9 mouse cellular contexts compared by ENCODE assay signal in the genomic region with DNA sequence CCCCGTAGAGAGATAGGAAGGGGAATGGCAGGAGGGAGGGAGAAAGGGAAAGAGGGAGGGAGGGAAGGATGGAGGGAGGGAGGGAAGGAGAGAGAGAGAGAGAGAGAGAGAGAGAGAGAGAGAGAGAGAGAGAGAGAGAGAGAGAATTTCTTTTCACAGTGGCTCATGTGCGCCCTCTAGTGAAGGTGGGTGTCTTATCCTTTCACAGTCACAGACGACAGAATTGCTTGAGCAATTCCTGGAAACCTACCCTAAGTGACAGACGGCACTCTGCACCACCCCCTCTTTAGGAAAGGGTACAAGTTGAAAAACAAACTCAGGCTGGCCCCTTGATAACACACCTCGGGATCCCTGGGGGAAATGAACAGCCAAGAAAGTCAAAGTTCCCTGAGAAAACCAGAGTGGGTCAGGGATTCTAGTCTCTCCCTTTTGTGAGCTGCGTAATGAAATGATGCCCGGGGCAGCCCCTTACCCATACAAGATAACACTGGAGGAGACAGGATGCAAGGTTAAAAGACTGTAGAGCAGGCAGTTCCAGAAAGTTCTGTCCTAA. TPM values are rescaled to one million over a fixed set of nuclear protein-coding genes. Genes with fewer than 3 reads are reported as not detected.
DNase-seq lines count a peak whose midpoint lies in the region; ATAC-seq and TF ChIP-seq lines count a peak whose summit lies in the region.
"Had no signal": no experiment of that assay in that cellular context is flagged by ENCODE, and none has a peak within 500 bp of the region (broad histone marks: within the 10 kb centered on the region; RNA-seq: fewer than 3 reads in every experiment).

No protein-coding gene starts in this region.

- no peak overlapping the region for H3K4me2 ChIP-seq in forebrain, embryonic 11.5 days (ENCODE audit: low read depth, low read length, severe bottlenecking)
- H3K4me2 ChIP-seq in forebrain, embryonic 13.5 days = no peak overlapping the region
- H3K4me2 ChIP-seq in forebrain, embryonic 14.5 days (ENCODE audit: low read length) = no peak overlapping the region
- H3K4me2 ChIP-seq in lung, postnatal 0 days (replicated peaks; ENCODE audit: low read depth, low read length) = no peak overlapping the region

- ATAC-seq in forebrain, embryonic 11.5 days (replicated peaks; ENCODE audit: low FRiP score) = no peak
- ATAC-seq in forebrain, embryonic 13.5 days = no peak
- no peak for ATAC-seq in forebrain, embryonic 14.5 days
- peak; percentile 60; the same call in 1 of the 2 replicates for ATAC-seq in lung, postnatal 0 days

- H3K9ac ChIP-seq in forebrain, embryonic 11.5 days (ENCODE audit: low read length) = no peak overlapping the region
- no peak overlapping the region for H3K9ac ChIP-seq in forebrain, embryonic 13.5 days
- H3K9ac ChIP-seq in forebrain, embryonic 14.5 days (ENCODE audit: low read length) = no peak overlapping the region
- no peak overlapping the region for H3K9ac ChIP-seq in lung, postnatal 0 days (replicated peaks; ENCODE audit: low read depth)

- H3K9me3 ChIP-seq in forebrain, embryonic 11.5 days (ENCODE audit: control insufficient read depth, low read length) = no peaks in the 10 kb centered on the region
- H3K9me3 ChIP-seq in forebrain, embryonic 13.5 days (replicated peaks) = 0 out of 2 replicates have a peak, but pooled peaks cover 6% of the 10 kb centered on the region
- H3K9me3 ChIP-seq in forebrain, embryonic 14.5 days (replicated peaks; ENCODE audit: control insufficient read depth, low read length) = no peaks in the 10 kb centered on the region
- H3K9me3 ChIP-seq in lung, postnatal 0 days (ENCODE audit: low read length) = no peaks in the 10 kb centered on the region
- H3K9me3 ChIP-seq: G1E had no signal

- peak; percentile 78 for DNase-seq in forebrain, embryonic 11.5 days (ENCODE audit: low spot score)
- peak; percentile 63 for DNase-seq in CD4-positive helper T cell, adult 2 months (ENCODE audit: low read depth, low spot score)
- DNase-seq in brain, adult 2 months (ENCODE audit: low read depth, low spot score) = peak; percentile 90
- peak; percentile 84 for DNase-seq in forebrain, embryonic 14.5 days (ENCODE audit: low spot score)
- peak; percentile 89 for DNase-seq in kidney, postnatal 10 days
- DNase-seq in lung, postnatal 0 days (ENCODE audit: low spot score) = peak; percentile 87
- DNase-seq in right cerebral cortex, postnatal 14 days = peak; percentile 84

- no peak overlapping the region for H3K4me3 ChIP-seq in forebrain, embryonic 11.5 days (ENCODE audit: low read depth, low read length)
- H3K4me3 ChIP-seq in forebrain, embryonic 13.5 days = no peak overlapping the region
- H3K4me3 ChIP-seq in forebrain, embryonic 14.5 days (ENCODE audit: low read depth, low read length) = no peak overlapping the region
- no peak overlapping the region for H3K4me3 ChIP-seq in lung, postnatal 0 days (ENCODE audit: low read depth, low read length)

- TF ChIP-seq EP300 in lung, postnatal 0 days (IDR thresholded peaks at IDR 0.05) = peak; percentile 32; the same call in 1 of the 2 replicates

- TF ChIP-seq CTCF in lung, postnatal 0 days (IDR thresholded peaks at IDR 0.05) = peak; percentile 88

- 30% methylated on average over 7 of the region's 7 CpGs for WGBS in forebrain, embryonic 11.5 days
- 36% methylated on average over 7 of the region's 7 CpGs for WGBS in forebrain, embryonic 13.5 days
- 30% methylated on average over 7 of the region's 7 CpGs for WGBS in forebrain, embryonic 14.5 days
- 23% methylated on average over 7 of the region's 7 CpGs for WGBS in lung, postnatal 0 days

- no peaks in the 10 kb centered on the region for H3K36me3 ChIP-seq in forebrain, embryonic 11.5 days (ENCODE audit: control insufficient read depth, insufficient read depth, low read length)
- no peaks in the 10 kb centered on the region for H3K36me3 ChIP-seq in forebrain, embryonic 13.5 days (ENCODE audit: poor library complexity, severe bottlenecking)
- H3K36me3 ChIP-seq in forebrain, embryonic 14.5 days (ENCODE audit: control insufficient read depth, insufficient read depth, low read length) = no peaks in the 10 kb centered on the region
- H3K36me3 ChIP-seq in lung, postnatal 0 days (ENCODE audit: insufficient read depth, low read length) = no peaks in the 10 kb centered on the region
- H3K36me3 ChIP-seq: G1E had no signal

- no peaks in the 10 kb centered on the region for H3K4me1 ChIP-seq in forebrain, embryonic 11.5 days (replicated peaks; ENCODE audit: control insufficient read depth, insufficient read depth, low read length)
- H3K4me1 ChIP-seq in forebrain, embryonic 13.5 days = no peaks in the 10 kb centered on the region
- no peaks in the 10 kb centered on the region for H3K4me1 ChIP-seq in forebrain, embryonic 14.5 days (ENCODE audit: control insufficient read depth, insufficient read depth, low read length)
- no peaks in the 10 kb centered on the region for H3K4me1 ChIP-seq in lung, postnatal 0 days (ENCODE audit: insufficient read depth, low read depth, low read length)

- no peaks in the 10 kb centered on the region for H3K27me3 ChIP-seq in forebrain, embryonic 11.5 days (ENCODE audit: control insufficient read depth, insufficient read depth, low read length)
- H3K27me3 ChIP-seq in forebrain, embryonic 13.5 days = no peaks in the 10 kb centered on the region
- no peaks in the 10 kb centered on the region for H3K27me3 ChIP-seq in forebrain, embryonic 14.5 days (replicated peaks; ENCODE audit: control insufficient read depth, insufficient read depth, low read length)
- H3K27me3 ChIP-seq in lung, postnatal 0 days (replicated peaks; ENCODE audit: insufficient read depth, low read length) = no peaks in the 10 kb centered on the region

- H3K27ac ChIP-seq in forebrain, embryonic 11.5 days (ENCODE audit: low read depth, low read length) = no peak overlapping the region
- no peak overlapping the region for H3K27ac ChIP-seq in forebrain, embryonic 13.5 days
- H3K27ac ChIP-seq in forebrain, embryonic 14.5 days (ENCODE audit: low read depth, low read length) = no peak overlapping the region
- no peak overlapping the region for H3K27ac ChIP-seq in lung, postnatal 0 days (ENCODE audit: low read length)

RNA-seq across cellular contexts. Expression of a gene that starts 11.1 kb away (rescaled TPM):
- polyA plus RNA-seq in forebrain, embryonic 11.5 days (2014; fragmentation: Nextera tagmentation; extraction: Ambion mirVana) = 17.0 and 19.9 TPM in 2 replicates
- 16.5 and 19.2 TPM in 2 replicates for polyA plus RNA-seq in forebrain, embryonic 13.5 days (2015; fragmentation: Nextera tagmentation; extraction: Ambion mirVana)
- polyA plus RNA-seq in forebrain, embryonic 14.5 days (2014; fragmentation: Nextera tagmentation; extraction: Ambion mirVana) = 24.0 and 35.5 TPM in 2 replicates
- polyA plus RNA-seq in lung, postnatal 0 days (2015; fragmentation: Nextera tagmentation; extraction: Ambion mirVana) = 50.1 and 50.7 TPM in 2 replicates

RNA-seq across cellular contexts. Expression of a gene that starts 34.7 kb away (rescaled TPM):
- 14.0 and 14.5 TPM in 2 replicates for polyA plus RNA-seq in forebrain, embryonic 11.5 days (2014; fragmentation: Nextera tagmentation; extraction: Ambion mirVana)
- polyA plus RNA-seq in forebrain, embryonic 13.5 days (2015; fragmentation: Nextera tagmentation; extraction: Ambion mirVana) = 11.6 and 12.7 TPM in 2 replicates
- 12.7 and 15.0 TPM in 2 replicates for polyA plus RNA-seq in forebrain, embryonic 14.5 days (2014; fragmentation: Nextera tagmentation; extraction: Ambion mirVana)
- polyA plus RNA-seq in lung, postnatal 0 days (2015; fragmentation: Nextera tagmentation; extraction: Ambion mirVana) = 14.7 and 14.9 TPM in 2 replicates
